Mouse (Mus musculus): ENCODE measurements around the gene Top2a. TPM values are rescaled to one million over a fixed set of nuclear protein-coding genes. Genes with fewer than 3 reads are reported as not detected.
A peak's percentile ranks its signal among the peaks of the same experiment; 100 is the strongest.

Gene Top2a
- polyA plus RNA-seq (2017; shearing (Covaris generic)), result 10 to 100 TPM; 39.6 to 58.8 TPM

DNA sequence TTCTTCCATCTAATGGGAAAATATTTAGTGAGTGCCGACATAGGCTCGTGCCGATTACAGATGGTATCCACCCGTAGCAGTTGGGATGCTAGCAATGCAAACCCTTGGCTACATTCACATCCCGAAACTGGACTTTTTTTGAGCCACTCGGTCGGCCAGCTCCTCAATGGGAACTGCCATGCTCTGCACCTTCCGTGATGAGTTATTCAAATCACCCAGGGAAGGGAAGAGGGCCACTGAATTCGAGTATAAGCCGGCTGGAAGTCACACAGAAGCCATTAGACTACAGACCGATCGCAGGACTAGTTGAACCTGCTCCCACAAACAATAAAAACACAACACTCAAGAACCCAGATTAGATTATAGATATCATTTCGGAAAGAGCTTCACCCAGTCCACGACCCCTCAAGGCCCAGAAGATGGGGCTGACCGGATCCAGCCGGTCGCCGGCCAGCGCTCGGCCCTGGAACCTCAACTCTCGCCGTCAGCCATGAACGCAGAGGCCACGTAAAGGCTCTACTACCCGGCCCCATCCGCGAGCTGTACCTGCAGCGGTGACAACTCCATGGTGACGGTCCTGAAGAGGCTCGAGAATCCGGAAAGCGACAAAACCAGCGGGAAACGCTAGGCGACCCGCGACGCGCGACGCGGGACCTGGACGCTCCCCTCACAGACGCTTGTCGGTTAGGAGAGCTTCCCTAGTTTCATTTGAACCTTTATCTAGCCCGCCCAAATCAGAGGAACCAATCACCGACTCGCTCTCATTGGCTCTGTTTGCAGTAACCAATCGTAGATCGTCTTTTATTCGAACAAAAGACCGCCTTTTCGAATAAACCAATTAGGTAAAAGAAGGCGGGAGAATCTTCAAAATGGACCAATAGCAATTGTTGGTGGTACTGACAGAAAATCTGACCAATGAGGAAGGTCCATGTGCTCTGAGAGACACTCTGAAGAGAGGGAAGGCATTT is at the start of gene Top2a:
TSS of gene Top2a (minus strand) at position 690 of the 968 bp plus-strand sequence.
- ATAC-seq, result peak; percentile 97

DNA sequence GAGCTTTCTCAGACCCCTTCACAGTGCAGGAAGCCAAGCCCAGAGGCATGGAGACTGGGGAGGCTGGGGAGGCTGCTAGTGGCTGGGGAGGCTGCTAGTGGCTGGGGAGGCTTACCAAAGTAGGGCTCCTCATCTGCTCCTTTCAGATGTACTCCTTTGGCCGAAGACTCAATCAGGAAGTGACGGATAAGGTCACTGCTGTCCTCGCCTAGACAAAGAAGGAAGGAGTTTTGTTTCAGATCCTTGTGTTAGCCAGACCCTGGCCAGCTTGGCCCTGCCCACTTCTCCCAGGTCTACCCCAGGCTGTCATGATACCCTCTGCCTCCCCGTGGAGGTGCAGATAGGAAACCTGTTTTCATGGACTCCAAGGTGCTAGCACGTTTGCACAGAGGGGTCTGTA is 49.8 kb upstream of the Top2a start:
- ATAC-seq, result no peak

DNA sequence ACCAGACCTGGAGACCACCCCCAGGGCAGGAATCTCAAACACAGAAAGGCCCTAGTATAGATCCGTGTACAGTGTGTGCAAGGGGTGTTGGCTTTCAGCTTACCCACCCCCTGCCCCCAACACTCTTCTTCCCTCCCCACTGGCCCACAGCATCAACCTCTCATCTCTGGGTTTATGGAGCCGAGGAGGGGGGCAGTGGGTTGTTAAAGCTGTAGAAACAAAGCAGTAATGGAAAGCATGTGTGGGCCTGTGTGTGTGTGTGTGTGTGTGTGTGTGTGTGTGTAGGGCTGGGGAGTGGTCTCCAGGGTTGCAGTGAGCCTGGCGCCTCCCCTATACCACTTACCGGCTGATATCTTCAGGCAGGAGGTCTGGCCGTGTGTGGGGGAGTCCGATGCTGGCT is 47.9 kb upstream of the Top2a start:
- no peak for ATAC-seq

DNA sequence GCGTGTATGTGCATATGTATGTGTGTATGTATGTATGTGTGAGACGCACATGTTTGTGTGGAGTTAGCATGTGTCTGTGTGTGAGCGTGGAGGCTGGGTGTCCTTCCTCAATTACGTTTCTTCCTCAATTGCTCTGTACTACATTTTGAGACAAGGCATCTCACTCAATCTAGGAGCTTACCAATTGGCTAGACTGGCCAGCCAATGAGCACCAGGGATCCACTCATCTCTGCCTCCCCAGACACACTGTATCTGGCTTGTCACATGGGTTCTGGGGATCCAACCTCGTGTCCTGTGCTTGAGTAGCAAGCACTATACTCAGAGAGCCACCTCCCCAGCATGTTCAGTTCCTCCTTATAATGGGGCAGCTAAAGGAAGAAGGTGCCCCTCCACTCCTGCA is 44.5 kb upstream of the Top2a start:
- ATAC-seq, result no peak

DNA sequence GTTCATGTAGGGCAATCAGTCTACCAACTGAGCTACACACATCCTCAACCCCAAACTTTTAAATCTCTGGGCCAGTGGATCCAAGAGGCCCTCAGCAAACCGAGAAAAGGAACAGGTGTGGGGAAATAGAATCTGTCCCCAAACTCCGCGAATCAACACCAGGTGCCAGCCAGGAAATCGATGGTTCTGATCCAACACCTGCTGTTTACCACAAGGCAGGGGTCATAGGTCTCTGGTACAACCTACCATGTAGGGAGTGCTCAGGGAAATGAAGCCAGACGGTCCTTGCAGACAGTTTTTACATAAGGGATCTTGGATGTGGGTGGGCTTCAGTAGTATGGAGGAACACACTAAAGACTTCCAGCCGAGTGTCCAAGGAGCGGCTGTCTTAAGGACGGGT is 43.6 kb upstream of the Top2a start:
- no peak for ATAC-seq

DNA sequence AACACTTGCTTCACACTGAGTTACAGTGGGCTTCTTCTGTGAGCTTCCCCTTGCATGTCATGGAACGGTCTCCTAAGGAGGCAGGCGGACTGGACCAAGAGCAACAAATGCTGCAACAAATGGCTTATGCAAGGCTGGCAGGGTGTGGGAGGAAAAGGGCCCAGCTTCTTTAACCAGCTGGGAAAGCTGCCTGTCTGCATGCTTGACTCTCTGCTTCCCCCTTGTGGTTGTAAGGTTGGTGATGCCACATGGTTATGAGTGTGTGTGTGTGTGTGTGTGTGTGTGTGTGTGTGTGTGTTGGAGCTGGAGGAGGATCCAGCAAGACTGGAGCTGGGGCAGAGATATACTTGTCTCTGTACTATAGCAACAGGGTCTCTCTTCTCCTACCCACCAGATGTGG is 42.0 kb upstream of the Top2a start:
- ATAC-seq, result peak; percentile 47

DNA sequence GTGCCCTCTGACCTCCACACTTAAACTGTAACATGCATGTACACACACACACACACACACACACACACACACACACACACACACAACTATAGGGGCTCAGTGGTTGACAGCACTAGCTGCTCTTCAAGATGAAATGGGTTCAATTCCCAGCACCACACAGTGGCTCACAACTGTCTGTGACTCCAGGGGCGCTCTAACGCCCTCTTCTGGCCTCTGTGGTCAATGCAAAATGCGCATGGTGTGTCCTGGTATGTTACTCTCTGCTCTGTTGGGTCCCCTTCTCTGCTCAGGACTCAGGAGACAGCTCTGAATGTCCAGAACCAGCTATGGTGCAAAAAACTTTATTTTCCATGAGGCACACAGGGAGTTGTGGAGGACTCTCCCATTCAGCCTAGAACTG is 41.4 kb upstream of the Top2a start:
- ATAC-seq, result no peak

DNA sequence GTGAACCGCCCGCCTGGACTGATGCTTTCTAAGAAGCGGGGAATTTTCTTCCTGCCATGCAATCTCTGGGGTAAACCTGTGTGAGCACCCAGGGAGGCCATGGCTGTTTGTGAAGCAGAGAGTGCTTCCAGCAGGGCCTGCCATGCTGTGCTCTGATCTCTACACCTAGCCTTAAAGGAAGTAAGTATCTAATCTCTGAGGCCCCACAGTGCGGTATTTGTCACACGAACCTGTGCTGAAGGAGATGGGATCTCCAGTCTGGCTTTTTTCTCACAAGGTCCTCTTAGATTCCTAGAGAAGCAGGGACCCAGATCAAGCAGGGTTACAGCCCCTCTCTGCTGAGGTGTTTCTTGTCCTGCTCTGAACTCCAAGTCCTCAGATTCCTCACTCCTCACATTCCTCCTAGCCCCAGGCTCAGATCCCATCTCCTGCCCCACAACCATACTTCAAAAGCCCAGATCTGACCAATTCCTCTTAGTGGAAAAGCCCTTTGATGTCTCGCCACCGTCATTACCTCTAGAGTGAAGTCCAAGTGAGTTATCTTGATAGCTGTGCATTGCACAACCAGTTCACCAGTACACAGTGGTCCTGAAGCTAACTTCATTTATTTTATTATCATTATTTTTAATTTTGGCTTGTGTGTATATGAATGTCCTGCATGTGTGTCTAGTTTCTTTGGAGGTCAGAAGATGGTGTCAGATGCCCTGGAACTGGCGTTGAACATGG is 39.6 kb upstream of the Top2a start:
- no peak for ATAC-seq

DNA sequence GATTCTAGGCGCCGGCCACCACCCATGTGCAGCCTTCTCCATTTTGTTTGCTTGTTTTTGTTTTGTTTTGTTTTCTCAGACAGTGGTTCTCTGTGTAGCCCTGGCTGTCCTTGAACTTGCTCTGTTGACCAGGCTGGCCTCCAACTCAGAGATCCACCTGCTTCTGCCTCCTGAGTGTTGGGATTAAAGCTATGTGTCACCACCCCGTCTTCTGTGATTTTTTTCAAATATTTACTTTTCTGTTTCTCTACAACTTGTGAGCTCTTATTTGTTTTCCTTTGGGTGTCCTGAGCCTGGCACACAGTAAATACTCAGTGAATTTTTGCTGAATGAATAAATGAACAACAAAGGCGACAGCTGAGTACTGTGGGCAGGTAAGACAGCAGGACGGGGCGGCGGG is 38.7 kb upstream of the Top2a start:
- ATAC-seq, result no peak

DNA sequence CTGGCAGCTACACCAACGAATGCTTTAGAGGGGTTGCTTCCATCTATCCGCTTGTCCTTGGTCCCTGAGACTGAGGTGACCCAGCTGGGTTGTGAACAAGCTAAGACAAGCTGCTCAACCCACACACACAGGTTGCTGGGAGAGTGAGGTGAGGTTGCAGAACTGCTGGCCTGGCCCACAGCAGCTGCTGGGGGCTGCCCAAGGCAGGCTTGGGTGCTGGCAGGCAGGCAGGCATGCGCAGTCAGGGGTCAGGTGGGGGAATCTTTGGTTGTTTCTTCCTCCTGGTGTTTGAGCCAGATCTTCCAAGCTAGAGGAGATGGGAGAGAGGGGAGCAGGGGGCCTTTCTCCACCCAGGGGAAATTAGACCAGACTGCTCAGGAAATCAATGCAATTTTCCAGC is 36.4 kb upstream of the Top2a start:
- ATAC-seq, result no peak

DNA sequence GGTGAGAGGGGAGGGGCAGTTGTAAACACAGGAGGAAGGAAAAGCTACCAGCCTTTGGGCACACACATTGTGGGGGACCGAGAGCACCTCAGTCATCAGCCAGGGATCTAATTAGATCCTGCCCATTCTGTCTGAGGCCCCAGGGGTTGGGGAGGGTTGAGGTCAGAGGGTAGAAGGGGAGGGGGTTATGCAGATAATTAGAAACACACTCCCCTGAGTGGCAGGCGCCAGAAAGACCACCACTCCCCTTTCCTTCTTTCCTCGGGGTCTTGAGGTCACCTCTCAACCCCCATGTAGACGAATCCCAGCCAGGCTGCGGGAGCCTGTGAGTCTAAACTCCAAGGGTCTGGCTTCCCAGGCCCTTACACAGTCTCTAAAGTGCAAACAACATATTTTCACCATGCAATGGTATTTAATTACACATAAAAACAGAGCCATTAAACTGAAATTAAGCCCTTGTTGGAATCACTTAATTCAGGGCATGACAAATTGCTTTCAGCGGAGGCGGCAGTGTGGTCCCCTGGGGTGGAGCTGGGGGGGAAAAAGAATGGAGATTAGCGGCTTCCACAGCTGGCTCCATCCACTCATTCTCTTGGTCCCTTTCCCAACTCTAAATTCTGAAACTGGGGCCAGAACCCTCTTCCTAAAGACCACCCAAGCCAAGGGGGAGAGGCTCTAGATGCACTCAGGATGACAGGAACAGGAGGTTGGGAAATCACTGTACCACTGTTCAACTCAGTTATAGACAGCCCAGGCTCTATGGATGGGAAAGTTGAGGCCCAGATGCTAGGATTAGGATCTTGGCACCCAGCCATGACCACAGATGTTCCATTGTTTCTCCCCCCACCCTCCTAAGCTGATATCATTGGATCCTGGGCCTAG is 31.8 kb upstream of the Top2a start:
- no peak for ATAC-seq

DNA sequence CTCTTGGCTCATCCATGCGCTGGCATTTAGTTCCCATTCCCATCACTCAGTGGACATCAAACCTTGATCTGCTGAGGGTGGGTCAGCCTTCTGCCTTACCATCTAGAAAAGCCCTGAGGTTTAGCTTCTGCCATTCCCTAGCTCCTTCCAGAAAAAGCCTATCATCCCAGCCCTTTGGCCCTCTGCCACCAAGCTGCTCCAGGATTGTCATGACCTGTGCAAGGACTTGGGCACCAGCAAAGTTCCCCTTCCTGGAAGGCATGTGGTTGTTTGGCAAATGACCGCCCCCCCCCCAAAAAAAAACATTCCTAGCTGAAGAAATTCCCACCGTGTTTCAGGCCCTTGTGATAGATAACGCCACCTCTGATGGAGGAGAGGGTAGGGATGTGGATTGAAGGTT is 31.2 kb upstream of the Top2a start:
- no peak for ATAC-seq

DNA sequence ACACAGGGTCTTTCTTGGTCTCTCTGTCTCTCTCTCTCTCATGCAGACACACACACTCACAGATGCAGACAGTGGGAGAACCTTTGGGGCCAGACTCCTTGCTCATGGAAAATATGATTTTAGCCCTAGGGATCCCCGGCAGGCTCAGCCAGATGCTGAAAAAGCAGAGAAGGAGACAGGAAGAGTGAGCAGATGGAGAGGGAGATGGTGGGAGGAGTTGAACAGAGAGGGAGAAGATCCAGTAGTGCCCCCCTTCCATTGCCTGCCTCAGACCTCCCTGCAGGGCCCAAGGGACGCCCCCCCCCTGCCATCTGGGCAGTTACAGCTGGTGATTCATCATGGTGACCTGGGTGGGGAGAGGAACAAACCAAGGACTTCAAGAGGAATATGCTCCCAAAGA is 23.7 kb upstream of the Top2a start:
- ATAC-seq, result no peak

DNA sequence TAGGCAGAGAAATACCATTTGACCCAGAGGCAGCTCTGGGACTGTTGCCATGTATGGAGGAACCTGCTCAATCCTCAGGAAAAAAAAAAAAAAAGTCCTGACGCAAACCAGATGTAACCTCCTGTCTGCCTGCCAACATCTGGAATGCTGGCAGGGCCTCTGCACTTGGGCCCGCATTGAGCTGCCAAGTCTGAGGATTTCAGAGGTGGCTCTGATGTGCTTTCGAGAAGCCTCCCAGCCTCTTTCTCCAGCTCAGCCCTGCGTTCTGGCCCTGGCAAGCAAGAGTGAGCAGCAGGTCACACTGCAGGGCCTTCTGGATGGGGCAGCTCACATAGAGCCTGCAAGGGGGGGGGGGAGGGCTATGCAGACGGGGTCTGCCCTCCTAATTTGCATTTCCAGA is 23.1 kb upstream of the Top2a start:
- no peak for ATAC-seq

DNA sequence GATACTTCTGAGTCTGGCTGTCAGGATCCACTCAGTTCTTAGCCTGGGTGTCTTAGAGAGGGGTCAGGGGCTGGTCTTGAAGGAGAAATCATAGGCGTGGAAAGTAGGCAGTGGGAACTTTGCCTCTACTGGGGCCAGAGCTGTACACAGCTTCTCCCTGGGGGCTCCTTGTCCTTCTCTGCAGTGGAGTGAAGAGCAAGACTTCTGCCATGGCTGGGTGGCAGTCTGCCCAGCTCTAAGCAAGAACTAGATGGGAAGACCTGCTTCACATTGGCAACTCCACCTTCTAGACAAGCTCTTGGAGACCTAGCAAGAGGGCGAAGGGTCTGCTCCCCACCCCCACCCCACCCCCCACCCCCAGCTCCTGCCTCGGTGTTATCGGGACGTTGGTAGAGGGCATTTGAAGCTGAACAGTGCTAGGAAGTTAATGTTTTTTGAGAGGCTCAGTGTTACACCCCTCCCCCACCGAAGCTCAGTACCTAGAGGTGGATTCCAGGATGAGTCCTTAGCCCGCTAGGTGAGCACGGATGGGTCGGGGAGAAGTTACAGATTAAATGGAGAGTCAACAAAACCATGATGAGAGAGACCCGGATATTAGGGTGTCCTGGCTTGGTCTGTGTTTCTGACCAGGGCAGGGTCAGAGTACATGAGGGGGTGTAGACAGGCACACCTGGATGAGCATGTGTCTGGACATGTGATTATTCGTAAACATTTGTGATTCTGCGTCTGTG is 21.3 kb upstream of the Top2a start:
- ATAC-seq, result no peak

DNA sequence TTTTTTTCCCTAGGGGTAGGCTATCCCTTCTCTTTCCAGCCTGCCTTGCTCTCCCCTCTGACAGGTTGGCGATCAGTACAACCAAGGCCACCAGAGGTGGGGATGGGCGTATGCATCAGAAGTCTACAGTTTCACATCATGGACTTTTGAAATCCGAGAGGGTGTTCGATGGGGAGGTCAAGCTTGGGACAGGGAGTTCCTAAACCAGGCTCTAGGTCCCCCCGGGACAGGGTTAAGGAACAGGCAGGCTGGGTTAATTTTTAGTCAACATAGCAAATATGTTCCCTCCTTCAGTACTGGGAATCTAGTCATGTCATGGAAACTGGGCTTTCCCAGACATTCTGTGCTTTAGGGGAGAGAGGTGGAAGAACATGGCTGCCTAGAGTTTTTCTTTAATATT is 20.3 kb upstream of the Top2a start:
- ATAC-seq, result no peak

DNA sequence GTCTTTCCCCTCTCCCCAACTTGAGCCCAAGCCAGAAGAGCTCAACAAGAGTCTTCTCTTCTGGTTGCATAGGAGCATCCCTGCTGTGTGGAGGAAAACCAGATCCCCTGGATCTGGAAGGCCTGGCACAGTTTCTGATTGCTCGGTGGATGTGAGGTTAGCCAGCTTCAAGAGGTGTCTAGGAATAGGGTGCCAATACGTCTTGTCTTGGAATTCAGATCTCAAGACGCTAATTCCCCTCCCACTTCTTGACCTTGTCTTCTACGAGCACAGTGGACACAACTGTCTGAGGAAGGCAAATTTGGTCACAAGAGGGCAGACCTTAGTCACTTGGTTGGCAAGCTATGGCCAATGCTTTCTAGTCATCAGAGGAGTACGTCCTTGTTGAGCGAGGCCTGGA is 19.6 kb upstream of the Top2a start:
- no peak for ATAC-seq

DNA sequence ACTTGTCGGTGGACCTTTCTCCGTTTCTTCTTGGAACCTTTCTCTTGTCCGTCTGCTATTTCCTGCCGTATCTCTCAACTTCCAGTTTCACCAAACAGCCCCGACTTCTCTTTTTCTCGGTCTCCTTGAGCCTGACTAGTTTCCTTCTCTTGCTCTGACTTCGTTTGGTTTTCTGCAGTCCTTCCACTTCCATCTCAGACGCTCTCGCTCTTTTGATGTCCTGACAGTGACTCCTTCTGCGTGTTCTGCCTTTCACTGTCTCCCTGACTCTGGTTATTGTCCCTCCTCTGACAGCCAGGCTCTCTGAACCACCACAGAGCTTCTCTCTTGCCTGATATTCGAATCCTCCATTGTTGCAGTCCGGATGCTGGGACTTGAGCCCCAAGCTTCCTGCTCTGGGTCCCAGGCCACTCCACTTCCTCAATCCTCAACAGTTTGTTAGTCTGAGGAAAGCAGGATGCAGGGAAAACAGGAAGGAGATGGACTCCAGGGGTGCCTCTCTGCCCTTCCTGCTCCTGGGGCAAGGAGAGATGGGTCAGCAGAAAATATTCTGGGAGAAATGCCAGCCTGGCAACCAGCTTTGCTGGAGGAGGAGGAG is 18.9 kb upstream of the Top2a start:
- ATAC-seq, result peak; percentile 44

DNA sequence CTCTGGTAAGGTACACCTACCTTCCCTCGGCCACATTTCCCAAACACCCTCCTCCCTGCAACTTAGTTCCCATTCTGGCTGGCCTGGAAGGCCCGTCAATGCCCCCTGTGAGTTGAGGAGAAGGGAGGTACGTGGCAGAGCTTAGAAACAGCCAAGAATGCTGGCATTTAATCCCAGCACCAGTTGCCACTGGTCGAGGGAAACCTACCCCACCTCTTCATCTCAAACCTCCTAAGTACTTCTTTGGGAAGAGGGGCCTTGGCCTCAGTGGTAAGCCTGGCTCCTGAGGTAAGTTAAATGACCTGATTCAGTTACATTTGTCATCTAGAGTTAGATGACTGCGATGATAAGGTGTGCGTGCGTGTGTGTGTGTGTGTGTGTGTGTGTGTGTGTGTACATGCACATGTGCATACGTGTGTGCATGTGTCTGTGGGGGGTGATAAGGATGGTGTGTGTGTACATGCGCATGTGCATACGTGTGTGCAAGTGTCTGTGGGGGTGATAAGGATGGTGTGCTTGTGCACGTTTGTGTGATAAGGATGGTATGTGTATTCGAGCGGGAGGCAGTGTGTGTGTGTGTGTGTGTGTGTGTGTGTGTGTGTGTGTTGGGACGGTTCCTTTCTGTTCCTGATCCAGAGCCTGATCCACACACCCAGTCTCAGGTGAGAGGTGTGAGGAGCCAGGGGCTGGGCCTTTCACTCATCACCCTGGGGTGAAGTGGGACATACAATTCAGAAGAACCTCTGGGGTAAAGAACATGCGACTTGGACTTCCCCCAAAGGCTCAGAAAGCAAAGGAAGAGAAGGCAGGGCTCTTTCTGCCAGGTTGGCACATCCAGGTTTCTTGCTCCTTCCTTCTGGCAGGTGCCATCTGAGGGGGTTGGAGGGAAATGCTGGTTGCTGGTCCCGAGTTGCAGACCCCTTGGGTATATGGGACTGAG is 18.1 kb upstream of the Top2a start:
- ATAC-seq, result peak; percentile 18

DNA sequence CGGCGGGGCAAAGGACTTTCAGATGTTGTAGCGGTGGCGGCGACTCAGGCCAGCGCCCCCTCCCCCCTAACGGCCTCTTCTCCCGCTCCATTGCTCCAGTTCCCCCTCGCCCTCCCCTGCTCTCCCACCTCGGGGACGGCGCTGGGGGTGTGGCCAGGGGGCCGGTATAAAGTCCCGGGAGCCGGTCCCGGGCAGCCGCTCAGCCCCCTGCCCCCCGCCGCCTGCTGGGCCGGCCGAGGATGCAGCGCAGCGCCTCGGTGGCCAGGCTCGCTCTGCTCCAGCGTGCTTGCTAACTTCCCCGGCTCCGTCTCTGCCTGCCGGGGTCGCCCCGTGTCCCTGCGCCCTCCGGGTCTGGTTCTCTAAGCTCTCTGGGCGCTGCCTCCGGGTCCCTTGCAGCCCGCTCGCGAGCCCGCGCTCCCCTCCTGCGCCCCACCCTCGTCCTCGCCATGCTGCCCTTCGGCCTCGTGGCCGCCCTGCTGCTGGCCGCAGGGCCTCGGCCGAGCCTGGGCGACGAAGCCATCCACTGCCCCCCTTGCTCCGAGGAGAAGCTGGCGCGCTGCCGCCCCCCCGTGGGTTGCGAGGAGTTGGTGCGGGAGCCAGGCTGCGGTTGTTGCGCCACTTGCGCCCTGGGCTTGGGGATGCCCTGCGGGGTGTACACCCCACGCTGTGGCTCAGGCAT is 17.2 kb upstream of the Top2a start, which contains the start of gene Igfbp4:
TSS of gene Igfbp4 (plus strand) at position 194 of the 679 bp plus-strand sequence.
- ATAC-seq, result peak; percentile 25

Measured in CD4-positive, CD25-positive, alpha-beta regulatory T cell, adult 4 months (primary cell).